Mouse (Mus musculus): ENCODE results near the gene Sirt7. TPM values are rescaled to one million over a fixed set of nuclear protein-coding genes. Genes with fewer than 3 reads are reported as not detected.

The Sirt7 gene
- polyA plus RNA-seq, 1 experiment from 2014 or later, result 38.8 TPM

DNA sequence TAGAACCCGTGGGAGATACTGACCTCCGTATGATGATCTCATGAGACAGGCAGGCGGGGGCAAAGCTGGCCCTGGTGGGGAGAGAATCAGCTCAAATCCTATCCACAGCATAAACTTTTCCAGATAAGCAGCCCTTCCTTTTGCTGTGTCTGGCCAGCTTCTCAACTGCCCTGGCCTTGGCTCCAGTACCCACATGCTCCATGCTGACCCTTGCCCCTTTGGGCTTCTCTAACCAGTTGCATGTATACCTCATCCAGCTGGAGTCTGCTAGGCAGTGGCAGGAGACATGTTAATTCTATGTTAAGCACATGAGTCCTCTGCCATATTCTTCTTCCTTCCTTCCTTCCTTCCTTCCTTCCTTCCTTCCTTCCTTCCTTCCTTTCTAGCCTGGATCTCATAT, 29.7 kb upstream of the Sirt7 start:
- TF ChIP-seq CTCF (IDR thresholded peaks at IDR 0.05; ENCODE audit: low read depth), result no peak
- Histone ChIP-seq H3K27me3 (ENCODE audit: insufficient read depth, low read length) (peaks cover 7% of the 10 kb centered on the region), H3K9ac (ENCODE audit: low read depth, low read length) (no peak overlapping the region), H3K36me3 (ENCODE audit: insufficient read depth, low read length) (no peaks in the 10 kb centered on the region), H3K4me3 (replicated peaks; ENCODE audit: low read depth, low read length) (no peak overlapping the region), H3K27ac (no peak overlapping the region), H3K4me1 (replicated peaks; ENCODE audit: insufficient read depth, low read length) (no peaks in the 10 kb centered on the region), H3K9me3 (replicated peaks; ENCODE audit: low read length) (no peaks in the 10 kb centered on the region), H3K4me2 (ENCODE audit: low read length) (no peak overlapping the region)
- DNase-seq (ENCODE audit: low spot score) (no peak), ATAC-seq (replicated peaks; ENCODE audit: low FRiP score, low read depth) (no peak)
- WGBS, result 73% methylated on average over 3 of the region's 3 CpGs

DNA sequence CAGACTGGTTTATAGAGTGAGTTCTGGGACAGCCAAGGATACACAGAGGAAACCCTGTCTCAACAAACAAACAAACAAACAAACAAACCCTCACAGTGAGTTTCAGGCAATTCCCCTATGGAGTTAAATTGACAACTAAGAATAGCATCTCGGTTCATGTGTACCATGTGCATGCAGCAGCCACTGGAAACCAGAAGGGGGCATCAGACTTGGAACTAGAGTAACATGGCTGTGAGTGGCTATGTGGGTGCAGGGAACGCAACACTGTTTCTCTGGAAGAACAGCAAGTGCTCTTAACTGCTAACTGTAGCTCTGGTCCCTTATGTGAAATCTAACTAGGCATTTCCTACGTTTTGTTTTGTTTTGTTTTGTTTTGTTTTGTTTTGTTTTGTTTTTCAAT, 26.8 kb upstream of the Sirt7 start:
- Histone ChIP-seq H3K27me3 (ENCODE audit: insufficient read depth, low read length) (no peaks in the 10 kb centered on the region), H3K9ac (ENCODE audit: low read depth, low read length) (no peak overlapping the region), H3K9me3 (replicated peaks; ENCODE audit: low read length) (no peaks in the 10 kb centered on the region), H3K4me1 (replicated peaks; ENCODE audit: insufficient read depth, low read length) (peaks cover 5% of the 10 kb centered on the region), H3K4me2 (ENCODE audit: low read length) (no peak overlapping the region), H3K4me3 (replicated peaks; ENCODE audit: low read depth, low read length) (no peak overlapping the region), H3K36me3 (ENCODE audit: insufficient read depth, low read length) (no peaks in the 10 kb centered on the region), H3K27ac (no peak overlapping the region)
- DNase-seq (ENCODE audit: low spot score), result no peak
- 85% methylated on average over 3 of the region's 3 CpGs for WGBS
- ATAC-seq (replicated peaks; ENCODE audit: low FRiP score, low read depth), result no peak
- peak; percentile 42 for TF ChIP-seq CTCF (IDR thresholded peaks at IDR 0.05; ENCODE audit: low read depth)

DNA sequence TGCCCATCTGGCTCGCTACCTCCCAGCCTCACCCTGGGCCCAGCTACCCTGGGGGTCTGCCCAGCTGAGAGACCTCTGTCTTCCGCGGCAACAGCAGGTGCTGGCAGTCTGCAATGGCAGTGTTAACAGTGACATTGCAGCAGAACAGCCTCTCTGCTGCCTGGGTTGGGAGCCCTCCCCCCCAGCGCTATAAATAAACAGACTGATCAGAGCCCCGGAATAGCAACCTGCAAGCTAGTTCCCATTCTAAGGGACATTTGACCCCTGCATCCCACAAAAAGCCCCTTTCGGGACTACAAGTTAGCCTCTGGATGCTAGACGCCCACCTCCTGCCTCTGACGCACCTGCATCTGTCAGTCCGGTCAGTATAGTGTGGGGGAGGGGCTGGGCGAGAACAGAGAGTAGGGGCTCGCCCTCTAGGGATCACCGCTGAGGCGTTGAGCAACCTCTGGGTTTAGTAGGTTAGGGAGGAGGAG, 23.0 kb upstream of the Sirt7 start, which contains the start of gene Myadml2:
TSS of gene Myadml2 (minus strand) at position 158 of the 476 bp plus-strand sequence.
- Histone ChIP-seq H3K27ac (no peak within 1 kb of the TSS), H3K9ac (ENCODE audit: low read depth, low read length) (peak within 1 kb of the TSS; percentile 27; the same call in 1 of the 2 replicates), H3K27me3 (ENCODE audit: insufficient read depth, low read length) (no peaks in the 10 kb centered on the region), H3K4me3 (replicated peaks; ENCODE audit: low read depth, low read length) (peak within 1 kb of the TSS; percentile 10; the same call in 1 of the 2 replicates), H3K4me2 (ENCODE audit: low read length) (peak within 1 kb of the TSS; percentile 47), H3K36me3 (ENCODE audit: insufficient read depth, low read length) (no peaks in the 10 kb centered on the region), H3K4me1 (replicated peaks; ENCODE audit: insufficient read depth, low read length) (peaks cover 7% of the 10 kb centered on the region), H3K9me3 (replicated peaks; ENCODE audit: low read length) (no peaks in the 10 kb centered on the region)
- no peak for TF ChIP-seq CTCF (IDR thresholded peaks at IDR 0.05; ENCODE audit: low read depth)
- ATAC-seq (replicated peaks; ENCODE audit: low FRiP score, low read depth) (no peak), DNase-seq (ENCODE audit: low spot score) (peak; percentile 19)
- WGBS, result 6% methylated on average over 13 of the region's 13 CpGs

DNA sequence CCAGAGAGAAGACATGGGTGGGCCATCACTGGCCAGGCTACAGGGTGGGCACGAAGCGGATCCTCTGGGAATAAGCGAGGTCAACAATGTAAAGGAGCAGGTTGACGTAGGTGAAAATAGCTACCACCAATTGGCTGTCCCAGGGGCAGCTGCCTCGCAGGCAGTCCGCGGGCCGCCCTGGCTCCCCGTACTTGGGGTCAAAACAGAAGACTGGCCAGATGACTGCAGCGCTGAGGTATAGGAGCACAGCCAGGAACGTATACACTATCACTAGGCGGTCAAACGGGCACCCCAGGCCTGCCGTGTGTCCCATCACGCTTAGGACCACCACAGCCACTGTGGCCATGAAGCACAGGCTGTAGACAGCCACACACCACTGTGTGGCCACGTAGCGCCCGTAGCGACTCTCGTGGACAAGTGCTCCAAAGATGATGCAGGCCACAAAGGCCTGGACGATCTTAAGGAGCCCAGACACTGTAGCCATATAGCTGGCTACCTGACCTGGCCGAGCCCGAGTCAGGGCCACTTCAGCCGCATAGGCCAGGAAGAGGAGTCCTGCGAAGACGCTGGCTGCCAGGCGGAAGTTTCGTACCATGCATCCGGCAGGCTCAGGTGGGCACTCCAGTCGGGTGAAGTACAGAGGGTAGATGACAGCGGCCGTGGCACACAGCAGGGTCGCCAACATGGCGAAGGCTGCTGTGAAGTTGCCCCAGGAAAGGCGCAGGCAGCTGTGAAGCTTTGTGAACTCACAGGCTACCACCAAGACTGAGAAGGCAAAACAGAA, 22.2 kb upstream of the Sirt7 start:
- ATAC-seq (replicated peaks; ENCODE audit: low FRiP score, low read depth) (no peak), DNase-seq (ENCODE audit: low spot score) (no peak)
- Histone ChIP-seq H3K36me3 (ENCODE audit: insufficient read depth, low read length) (no peaks in the 10 kb centered on the region), H3K9me3 (replicated peaks; ENCODE audit: low read length) (no peaks in the 10 kb centered on the region), H3K4me3 (replicated peaks; ENCODE audit: low read depth, low read length) (no peak overlapping the region), H3K27ac (no peak overlapping the region), H3K9ac (ENCODE audit: low read depth, low read length) (peak overlapping the region; percentile 27; the same call in 1 of the 2 replicates), H3K4me2 (ENCODE audit: low read length) (peak overlapping the region; percentile 47; the same call in 1 of the 2 replicates), H3K4me1 (replicated peaks; ENCODE audit: insufficient read depth, low read length) (peaks cover 10% of the 10 kb centered on the region), H3K27me3 (ENCODE audit: insufficient read depth, low read length) (no peaks in the 10 kb centered on the region)
- 84% methylated on average over 35 of the region's 35 CpGs for WGBS
- TF ChIP-seq CTCF (IDR thresholded peaks at IDR 0.05; ENCODE audit: low read depth), result no peak

DNA sequence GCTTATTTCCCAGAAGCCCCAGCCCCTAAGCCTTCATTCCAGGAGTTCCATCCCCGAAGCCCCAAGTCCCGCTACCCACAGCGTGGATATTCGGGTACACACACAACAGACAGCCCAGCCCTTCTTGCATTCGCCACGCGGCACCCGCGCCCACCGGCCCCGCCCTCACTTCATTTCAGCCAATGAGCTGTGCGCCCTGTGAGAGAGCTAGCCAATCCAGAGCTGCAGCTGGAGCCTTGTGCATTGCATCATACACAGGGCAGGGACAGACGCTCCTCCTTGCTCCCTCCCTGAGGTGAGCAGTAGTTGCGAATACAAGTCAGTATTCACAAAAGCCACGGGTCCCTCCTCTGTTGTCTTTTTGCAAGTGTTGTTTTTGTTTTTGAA, 18.6 kb upstream of the Sirt7 start, which contains the start of gene Pycr1:
TSS of gene Pycr1 (minus strand) at position 169 of the 387 bp plus-strand sequence.
- DNase-seq (ENCODE audit: low spot score), result peak; percentile 96
- Histone ChIP-seq H3K9me3 (replicated peaks; ENCODE audit: low read length) (no peaks in the 10 kb centered on the region), H3K4me1 (replicated peaks; ENCODE audit: insufficient read depth, low read length) (peaks cover 10% of the 10 kb centered on the region), H3K9ac (ENCODE audit: low read depth, low read length) (peak within 1 kb of the TSS; percentile 55), H3K27ac (no peak within 1 kb of the TSS), H3K4me2 (ENCODE audit: low read length) (peak within 1 kb of the TSS; percentile 74), H3K27me3 (ENCODE audit: insufficient read depth, low read length) (no peaks in the 10 kb centered on the region), H3K36me3 (ENCODE audit: insufficient read depth, low read length) (no peaks in the 10 kb centered on the region), H3K4me3 (replicated peaks; ENCODE audit: low read depth, low read length) (peak within 1 kb of the TSS; percentile 40)
- no peak for TF ChIP-seq CTCF (IDR thresholded peaks at IDR 0.05; ENCODE audit: low read depth)
- under 1% methylated on average over 15 of the region's 15 CpGs for WGBS
- ATAC-seq (replicated peaks; ENCODE audit: low FRiP score, low read depth), result peak; percentile 96

DNA sequence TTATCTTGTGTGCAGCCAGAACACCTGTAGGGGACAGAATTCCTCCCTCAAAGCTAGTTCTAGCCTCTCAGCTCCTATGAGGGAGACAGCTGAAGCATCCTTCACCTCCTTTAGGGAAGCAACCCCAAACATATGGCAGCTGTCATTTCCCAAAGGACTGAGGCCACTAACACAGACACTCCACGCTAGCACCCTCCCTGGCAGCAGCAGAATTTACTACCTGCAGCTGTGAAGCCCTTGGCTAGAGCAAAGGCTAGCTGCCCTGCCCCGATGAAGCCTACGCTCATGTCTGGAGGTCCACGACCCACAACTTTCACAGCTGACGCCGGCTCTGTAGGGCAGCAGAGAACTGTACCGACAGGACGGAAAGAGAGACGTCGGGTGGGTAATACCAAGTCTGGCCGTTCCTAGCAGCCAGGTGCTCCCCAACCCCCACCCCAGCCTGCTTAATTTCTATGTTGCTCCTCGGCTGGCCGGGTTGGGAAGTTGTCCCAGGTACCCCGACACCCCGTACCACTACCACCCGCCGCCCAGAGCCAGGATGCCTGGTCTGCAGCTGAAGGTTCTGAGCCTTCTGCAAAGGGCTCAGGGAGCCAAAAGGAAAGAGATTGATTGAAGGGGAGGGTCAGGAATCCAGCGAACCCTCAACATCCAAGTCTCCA, 18.0 kb upstream of the Sirt7 start:
- peaks cover 9% of the 10 kb centered on the region for H3K4me1 ChIP-seq (replicated peaks; ENCODE audit: insufficient read depth, low read length)
- peak overlapping the region; percentile 74 for H3K4me2 ChIP-seq (ENCODE audit: low read length)
- no peak for TF ChIP-seq CTCF (IDR thresholded peaks at IDR 0.05; ENCODE audit: low read depth)
- ATAC-seq (replicated peaks; ENCODE audit: low FRiP score, low read depth) (peak; percentile 4; the same call in 1 of the 2 replicates), DNase-seq (ENCODE audit: low spot score) (no peak)
- H3K27ac ChIP-seq, result no peak overlapping the region
- H3K36me3 ChIP-seq (ENCODE audit: insufficient read depth, low read length), result no peaks in the 10 kb centered on the region
- WGBS, result under 1% methylated on average over 18 of the region's 18 CpGs
- H3K9ac ChIP-seq (ENCODE audit: low read depth, low read length), result peak overlapping the region; percentile 55
- H3K9me3 ChIP-seq (replicated peaks; ENCODE audit: low read length), result no peaks in the 10 kb centered on the region
- peak overlapping the region; percentile 40 for H3K4me3 ChIP-seq (replicated peaks; ENCODE audit: low read depth, low read length)
- no peaks in the 10 kb centered on the region for H3K27me3 ChIP-seq (ENCODE audit: insufficient read depth, low read length)

Data from kidney, postnatal 0 days (tissue).